Mouse (Mus musculus): ENCODE results near the gene Olfr624.

Olfr624 gene

DNA sequence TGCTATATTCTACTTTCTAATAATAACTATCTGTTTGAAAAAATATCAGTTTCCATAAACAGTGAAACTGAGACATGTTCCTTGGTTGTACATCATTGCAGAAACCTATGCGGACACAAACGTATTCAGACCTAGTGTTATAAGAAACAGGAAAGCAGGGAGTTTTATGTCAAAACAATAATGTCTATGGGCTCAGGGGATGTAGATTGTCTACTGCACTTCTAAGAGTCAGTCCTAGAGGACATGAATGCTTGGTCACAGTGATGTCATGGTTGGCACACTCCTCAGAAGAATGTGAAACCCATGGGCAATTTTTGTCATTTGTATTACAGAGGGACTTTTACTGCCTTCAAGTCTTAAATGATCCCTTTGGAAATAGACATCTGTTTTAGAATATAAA lies at the start of gene Olfr624:
TSS of gene Olfr624 (minus strand) at position 101 of the 400 bp plus-strand sequence.
- no peak for DNase-seq (ENCODE audit: low spot score in 2 of 2)

DNA sequence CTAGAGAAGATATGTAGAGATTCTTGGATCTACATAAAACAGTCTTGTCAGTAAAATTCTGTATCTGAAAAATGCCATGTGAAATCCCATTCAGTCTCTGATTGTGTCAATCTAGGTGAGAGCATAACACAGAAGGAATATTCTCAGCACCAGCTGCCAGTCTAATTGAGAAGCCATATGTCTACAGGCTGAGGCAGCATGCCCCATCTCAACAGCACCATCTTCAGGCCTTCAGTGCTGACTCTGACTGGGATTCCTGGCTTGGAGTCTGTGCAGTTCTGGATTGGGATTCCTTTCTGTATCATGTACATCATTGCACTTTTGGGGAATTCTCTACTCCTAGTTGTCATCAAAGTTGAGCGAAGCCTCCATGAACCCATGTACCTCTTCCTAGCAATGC lies 45.4 kb upstream of the Olfr624 start:
- peak in 1 of 2 experiments; percentile 17 for DNase-seq (ENCODE audit: low spot score in 2 of 2)

DNA sequence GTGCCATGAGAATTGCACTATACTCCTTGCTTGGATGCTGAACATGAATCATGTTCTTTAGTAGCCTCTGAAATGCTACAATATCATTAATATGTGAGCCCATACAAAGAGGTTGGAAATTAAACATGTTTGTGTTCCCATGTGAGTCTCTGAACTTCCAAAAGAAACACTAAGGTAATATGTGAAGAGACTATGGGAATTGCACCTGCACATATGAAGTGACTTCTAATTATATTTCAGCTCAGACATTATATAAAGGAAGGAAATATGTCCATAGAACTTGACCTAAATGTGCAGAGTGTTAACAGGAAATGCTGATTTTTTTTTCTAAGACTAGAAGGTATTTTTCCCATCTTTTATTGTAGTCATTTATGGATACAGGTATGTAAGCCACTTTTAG lies 43.4 kb upstream of the Olfr624 start, which contains the start of gene Olfr243:
TSS of gene Olfr243 (plus strand) at position 301 of the 400 bp plus-strand sequence.
- no peak for DNase-seq (ENCODE audit: low spot score in 2 of 2)

DNA sequence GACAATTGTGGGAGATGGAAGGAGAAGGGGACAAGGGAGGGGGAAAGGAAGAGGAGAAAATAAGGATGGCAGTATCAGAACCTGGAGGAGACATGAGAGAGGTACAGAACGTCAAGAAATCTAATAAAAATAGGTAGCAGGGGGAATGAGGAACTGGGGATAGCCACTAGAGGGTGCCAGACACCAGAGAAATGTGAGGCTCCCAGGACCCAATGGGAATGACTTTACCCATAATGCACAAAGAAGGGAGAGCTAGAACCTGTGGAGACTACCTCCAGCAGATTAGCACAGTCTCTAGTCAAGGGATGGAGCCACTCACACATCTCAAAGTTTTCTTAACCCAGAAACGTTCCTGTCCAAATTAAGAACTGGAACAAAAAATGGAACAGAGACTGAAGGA lies 41.0 kb upstream of the Olfr624 start:
- no peak for DNase-seq (ENCODE audit: low spot score in 2 of 2)

DNA sequence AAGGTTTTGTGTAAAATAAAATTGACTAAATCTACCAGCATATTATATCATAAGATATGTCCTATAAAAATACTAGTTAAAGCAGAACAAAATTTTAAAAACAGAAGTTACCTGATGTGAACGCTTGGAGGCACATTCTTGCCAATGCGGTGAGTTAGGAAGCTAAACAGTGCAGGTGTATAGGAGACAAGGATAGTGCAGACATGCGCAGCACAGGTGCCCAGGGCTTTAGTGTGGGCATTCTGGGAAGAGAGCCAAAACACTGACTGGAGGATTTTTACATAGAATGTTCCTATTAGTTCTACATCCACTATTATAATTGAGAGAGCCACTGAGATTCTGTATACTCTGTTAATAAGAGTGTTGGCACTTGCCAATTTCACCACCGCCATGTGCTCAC lies 28.5 kb upstream of the Olfr624 start:
- no peak for DNase-seq (ENCODE audit: low spot score in 2 of 2)

DNA sequence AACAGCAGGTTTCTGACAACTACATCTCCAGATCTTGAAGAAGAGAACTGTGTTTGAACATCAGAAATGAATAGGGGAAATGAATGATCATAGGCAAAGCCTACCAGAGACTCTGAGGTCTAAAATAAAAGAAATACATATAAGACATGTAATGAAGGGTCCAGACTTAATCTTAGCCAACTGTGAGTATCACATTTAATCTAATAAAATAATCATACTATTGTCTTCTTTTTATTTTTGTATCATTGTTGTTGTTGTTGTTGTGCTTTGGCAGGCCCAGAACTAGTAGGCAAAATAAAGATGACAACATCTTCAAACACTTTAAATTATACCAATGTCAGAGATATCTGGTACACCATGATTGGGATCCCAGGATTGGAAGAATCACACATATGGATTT lies 11.4 kb upstream of the Olfr624 start, which contains the start of gene Olfr625-ps1:
TSS of gene Olfr625-ps1 (plus strand) at position 301 of the 400 bp plus-strand sequence.
- no peak for DNase-seq (ENCODE audit: low spot score in 2 of 2)

DNA sequence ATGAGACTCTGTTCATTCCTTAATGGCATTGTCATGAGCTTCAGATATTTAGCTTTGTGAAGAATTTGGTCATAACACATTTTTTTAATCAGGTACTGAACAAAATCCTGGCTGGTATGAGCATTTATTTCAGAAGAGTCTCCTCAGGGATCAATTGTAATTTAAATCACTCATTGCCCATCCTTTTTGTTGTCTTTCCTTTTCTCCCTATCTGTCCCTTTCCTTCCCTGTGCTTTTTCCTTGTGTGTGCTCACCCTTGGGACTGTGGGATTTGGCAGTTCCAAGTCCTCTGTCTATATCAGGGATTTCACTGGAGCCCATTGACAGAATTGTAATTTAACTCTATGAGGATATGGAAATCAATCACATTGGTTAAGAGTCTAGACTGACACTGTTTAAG lies 7.4 kb downstream of the Olfr624 start, which contains the start of gene Olfr623:
TSS of gene Olfr623 (minus strand) at position 101 of the 400 bp plus-strand sequence.
- no peak for DNase-seq (ENCODE audit: low spot score in 2 of 2)

DNA sequence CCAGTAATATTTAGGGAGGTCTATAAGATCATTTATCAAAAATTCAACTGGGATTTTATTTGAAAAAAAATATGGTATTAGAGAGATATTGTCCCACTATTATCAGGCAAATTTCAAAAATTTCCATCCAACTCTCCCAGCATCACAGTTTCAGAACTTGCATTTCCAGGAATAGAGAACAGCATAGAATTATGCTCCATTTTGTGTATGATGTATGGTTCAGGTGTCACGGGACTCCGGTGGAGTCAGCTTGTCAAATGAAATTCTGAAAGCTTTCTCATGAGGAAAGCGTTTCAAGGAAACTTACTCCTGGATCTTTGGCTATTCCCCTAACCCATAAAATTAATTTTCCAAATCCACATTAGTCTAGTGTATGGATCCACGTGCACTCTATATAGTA lies 26.9 kb downstream of the Olfr624 start:
- DNase-seq (ENCODE audit: low spot score in 2 of 2), result no peak

DNA sequence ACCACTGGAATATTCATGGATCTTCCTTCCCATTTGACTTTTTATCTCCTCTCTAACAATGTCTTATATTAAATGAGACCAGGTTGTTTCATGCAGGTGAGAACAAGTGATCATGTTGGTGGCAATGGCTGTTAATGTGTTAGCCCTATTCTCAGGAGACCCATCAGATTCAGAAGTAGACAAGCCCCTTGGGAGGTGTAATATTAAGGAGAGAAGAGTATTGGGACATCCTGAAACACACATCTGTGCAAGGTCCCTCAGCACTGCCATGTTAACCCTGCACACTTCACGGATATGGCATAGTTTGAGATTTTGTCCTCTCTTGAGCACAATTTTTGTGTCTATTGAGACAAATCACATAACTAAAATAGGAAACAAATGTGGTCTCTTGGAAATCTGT lies 28.4 kb downstream of the Olfr624 start, which contains the start of gene Olfr622:
TSS of gene Olfr622 (minus strand) at position 101 of the 400 bp plus-strand sequence.
- DNase-seq (ENCODE audit: low spot score in 2 of 2), result no peak

DNA sequence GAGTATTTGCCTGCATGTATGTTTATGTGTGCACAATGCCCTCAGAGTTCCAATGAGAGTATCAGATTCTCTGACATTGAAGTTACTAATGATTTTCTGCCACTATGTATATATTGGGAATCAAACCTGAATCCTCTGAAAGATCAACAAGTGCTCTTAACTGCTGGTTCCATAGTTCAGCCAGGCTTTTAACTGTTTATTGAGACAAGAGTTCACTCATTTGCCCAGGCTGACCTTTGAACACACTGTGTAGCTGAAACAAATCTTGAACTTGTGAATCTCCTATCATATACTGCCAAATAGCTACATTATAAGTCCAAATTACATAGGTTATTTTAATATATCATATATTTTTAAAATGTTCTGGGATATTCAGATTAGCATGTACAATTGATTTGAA lies 34.2 kb downstream of the Olfr624 start:
- DNase-seq (ENCODE audit: low spot score in 2 of 2), result no peak
